Mouse (Mus musculus) cerebellum, adult 2 months (tissue): ENCODE measurements at regions not wholly inside any gene's neighbourhood (a gene's known extent, or its start where the extent isn't known, plus 50 kb on each side); places are given as distances from the start of the nearest gene placed in this dataset.

Experiments
- CTCF ChIP-seq: fragments of 200-500 bp; IDR thresholded peaks from 2 replicates; pipeline ENCODE4 v1.5.1; 2011; ENCODE audit warnings: low read depth, mild to moderate bottlenecking, control low read depth, low read length, moderate library complexity, borderline replicate concordance; ENCODE audit not compliant: insufficient read depth
- POLR2A ChIP-seq: fragments of 200-500 bp; IDR thresholded peaks from 2 replicates; pipeline ENCODE4 v1.6.1; 2011; ENCODE audit warnings: low read length, control low read depth, borderline replicate concordance; ENCODE audit not compliant: insufficient read depth

- no peak for TF ChIP-seq CTCF
- no peak for TF ChIP-seq POLR2A
These were observed 324.5 kb upstream of the Runx1 start for GRCm38 (mm10) chr16:93150451-93150850.
